In the genomic region with DNA sequence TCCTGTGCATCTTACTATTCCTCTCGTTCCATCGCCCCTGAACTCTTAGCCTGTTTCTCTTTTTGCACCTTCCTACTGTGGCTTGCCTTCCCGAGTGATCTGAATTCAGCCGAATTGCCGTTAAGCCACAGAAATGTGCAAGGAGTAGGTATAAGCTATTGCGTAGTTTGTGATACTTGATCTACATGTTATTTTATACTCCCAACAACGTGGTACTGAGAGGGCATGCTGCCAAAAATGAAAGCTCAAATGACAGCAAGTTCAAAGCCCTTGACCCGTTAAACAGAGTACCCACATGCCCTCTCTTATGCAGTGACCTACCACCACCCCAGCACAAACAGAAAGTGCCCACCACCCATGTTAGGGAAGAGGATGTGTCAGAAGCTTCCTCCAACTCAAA, we compare ENCODE assay signal across 8 mouse cellular contexts. TPM values are rescaled to one million over a fixed set of nuclear protein-coding genes. Genes with fewer than 3 reads are reported as not detected.
A peak's percentile ranks its signal among the peaks of the same experiment; 100 is the strongest.
DNase-seq lines count a peak whose midpoint lies in the region; ATAC-seq and TF ChIP-seq lines count a peak whose summit lies in the region.

No protein-coding gene starts in this region.

- peak overlapping the region; percentile 91 for H3K9ac ChIP-seq in embryonic facial prominence, embryonic 14.5 days (ENCODE audit: low read depth, low read length)
- H3K9ac ChIP-seq in kidney, embryonic 15.5 days: peak overlapping the region; percentile 97
- H3K9ac ChIP-seq in midbrain, embryonic 15.5 days: peak overlapping the region; percentile 87

- TF ChIP-seq CTCF in lung, adult 2 months (IDR thresholded peaks at IDR 0.05; ENCODE audit: insufficient read depth, low read length): no peak

- no peak for ATAC-seq in embryonic facial prominence, embryonic 14.5 days (ENCODE audit: low read depth)
- no peak for ATAC-seq in kidney, embryonic 15.5 days (replicated peaks; ENCODE audit: low FRiP score)
- ATAC-seq in midbrain, embryonic 15.5 days (replicated peaks): peak; percentile 5; the same call in 1 of the 2 replicates

- H3K4me2 ChIP-seq in embryonic facial prominence, embryonic 14.5 days (ENCODE audit: low read depth, low read length): peak overlapping the region; percentile 91
- H3K4me2 ChIP-seq in kidney, embryonic 15.5 days: peak overlapping the region; percentile 73
- peak overlapping the region; percentile 69 for H3K4me2 ChIP-seq in midbrain, embryonic 15.5 days

- peaks cover 26% of the 10 kb centered on the region for H3K36me3 ChIP-seq in embryonic facial prominence, embryonic 14.5 days (ENCODE audit: control insufficient read depth, insufficient read depth, low read length)
- peaks cover 39% of the 10 kb centered on the region for H3K36me3 ChIP-seq in kidney, embryonic 15.5 days
- H3K36me3 ChIP-seq in midbrain, embryonic 15.5 days (replicated peaks): peaks cover 22% of the 10 kb centered on the region

- peak overlapping the region; percentile 75; the same call in 1 of the 2 replicates for H3K27ac ChIP-seq in embryonic facial prominence, embryonic 14.5 days (replicated peaks; ENCODE audit: low read depth, low read length)
- peak overlapping the region; percentile 86; the same call in 1 of the 2 replicates for H3K27ac ChIP-seq in kidney, embryonic 15.5 days
- H3K27ac ChIP-seq in midbrain, embryonic 15.5 days: peak overlapping the region; percentile 89

- WGBS in lung, adult 2 months: 1% methylated on average over 8 of the region's 8 CpGs
- WGBS in embryonic facial prominence, embryonic 14.5 days: 1% methylated on average over 8 of the region's 8 CpGs
- 1% methylated on average over 8 of the region's 8 CpGs for WGBS in kidney, embryonic 15.5 days
- WGBS in midbrain, embryonic 15.5 days: 7% methylated on average over 8 of the region's 8 CpGs

- H3K27me3 ChIP-seq in embryonic facial prominence, embryonic 14.5 days (replicated peaks; ENCODE audit: control insufficient read depth, insufficient read depth, low read length): no peaks in the 10 kb centered on the region
- no peaks in the 10 kb centered on the region for H3K27me3 ChIP-seq in kidney, embryonic 15.5 days
- H3K27me3 ChIP-seq in midbrain, embryonic 15.5 days (replicated peaks): no peaks in the 10 kb centered on the region

- intact Hi-C loops in left cerebral cortex, postnatal 10 days (cut with DNase I): loop anchor here (5.0 to 10.0 kb wide), 2 partner anchors 1070 to 1188 kb away; no protein-coding TSS in a partner anchor

- H3K9me3 ChIP-seq in embryonic facial prominence, embryonic 14.5 days (ENCODE audit: control insufficient read depth, low read length): no peaks in the 10 kb centered on the region
- H3K9me3 ChIP-seq in kidney, embryonic 15.5 days (replicated peaks): no peaks in the 10 kb centered on the region
- H3K9me3 ChIP-seq in midbrain, embryonic 15.5 days: no peaks in the 10 kb centered on the region

- DNase-seq in lung, adult 2 months: no peak
- DNase-seq in lung, postnatal 4 days: no peak
- DNase-seq in embryonic facial prominence, embryonic 14.5 days (ENCODE audit: low spot score): no peak
- no peak for DNase-seq in left cerebral cortex, postnatal 10 days (ENCODE audit: extremely low spot score in 1 of 2, low spot score in 2 of 2)
- DNase-seq in urinary bladder, postnatal 36 days (ENCODE audit: low spot score in 2 of 2): no peak
- DNase-seq in thymus, postnatal 36 days: no peak

- H3K4me3 ChIP-seq in lung, adult 2 months (replicated peaks; ENCODE audit: extremely low read depth, low read depth, low read length): peak overlapping the region; percentile 76
- H3K4me3 ChIP-seq in embryonic facial prominence, embryonic 14.5 days (ENCODE audit: low read depth, low read length): peak overlapping the region; percentile 82
- peak overlapping the region; percentile 99 for H3K4me3 ChIP-seq in kidney, embryonic 15.5 days (replicated peaks)
- H3K4me3 ChIP-seq in midbrain, embryonic 15.5 days: peak overlapping the region; percentile 67

- no peak for TF ChIP-seq POLR2A in lung, adult 2 months (IDR thresholded peaks at IDR 0.05; ENCODE audit: borderline replicate concordance, extremely low read depth, low read depth, low read length)

- H3K4me1 ChIP-seq in lung, adult 2 months (ENCODE audit: control insufficient read depth, insufficient read depth, low read length): peaks cover 9% of the 10 kb centered on the region
- peaks cover 11% of the 10 kb centered on the region for H3K4me1 ChIP-seq in embryonic facial prominence, embryonic 14.5 days (ENCODE audit: control insufficient read depth, insufficient read depth, low read length)
- H3K4me1 ChIP-seq in kidney, embryonic 15.5 days: peaks cover 16% of the 10 kb centered on the region
- H3K4me1 ChIP-seq in midbrain, embryonic 15.5 days: peaks cover 20% of the 10 kb centered on the region

RNA-seq across cellular contexts. Expression of gene Eif3f, which starts 0.6 kb away (rescaled TPM):
- polyA plus RNA-seq in lung, adult 2 months (2012; rRNA removed): 107 and 141 TPM in 2 replicates
- 107 and 110 TPM in 2 replicates for polyA plus RNA-seq in embryonic facial prominence, embryonic 14.5 days (2014; fragmentation: Nextera tagmentation; extraction: Ambion mirVana)
- 83.1 and 86.6 TPM in 2 replicates for polyA plus RNA-seq in kidney, embryonic 15.5 days (2015; fragmentation: Nextera tagmentation; extraction: Ambion mirVana)
- polyA plus RNA-seq in midbrain, embryonic 15.5 days (2015; fragmentation: Nextera tagmentation; extraction: Ambion mirVana): 71.6 and 80.4 TPM in 2 replicates
- 100 to 1,000 TPM; 116 to 122 TPM for total RNA-seq in left cerebral cortex, postnatal 10 days (2021)

RNA-seq across cellular contexts. Expression of gene Nlrp10, which starts 4.9 kb away (rescaled TPM):
- 0.18 and 2.0 TPM in 2 replicates for polyA plus RNA-seq in lung, adult 2 months (2012; rRNA removed)
- 0.08 and 0.13 TPM in 2 replicates for polyA plus RNA-seq in embryonic facial prominence, embryonic 14.5 days (2014; fragmentation: Nextera tagmentation; extraction: Ambion mirVana)
- polyA plus RNA-seq in kidney, embryonic 15.5 days (2015; fragmentation: Nextera tagmentation; extraction: Ambion mirVana): 0.06 TPM in 1 of 2 replicates, not detected in the other
- polyA plus RNA-seq in midbrain, embryonic 15.5 days (2015; fragmentation: Nextera tagmentation; extraction: Ambion mirVana): not detected in 2 replicates
- under 1 TPM; 0.45 to 0.49 TPM for total RNA-seq in left cerebral cortex, postnatal 10 days (2021)

RNA-seq across cellular contexts. Expression of gene Tub, which starts 15.3 kb away (rescaled TPM):
- 0.66 and 0.76 TPM in 2 replicates for polyA plus RNA-seq in lung, adult 2 months (2012; rRNA removed)
- 5.6 and 6.8 TPM in 2 replicates for polyA plus RNA-seq in embryonic facial prominence, embryonic 14.5 days (2014; fragmentation: Nextera tagmentation; extraction: Ambion mirVana)
- polyA plus RNA-seq in kidney, embryonic 15.5 days (2015; fragmentation: Nextera tagmentation; extraction: Ambion mirVana): 1.4 and 2.4 TPM in 2 replicates
- 57.0 and 63.1 TPM in 2 replicates for polyA plus RNA-seq in midbrain, embryonic 15.5 days (2015; fragmentation: Nextera tagmentation; extraction: Ambion mirVana)
- total RNA-seq in left cerebral cortex, postnatal 10 days (2021): 100 to 1,000 TPM; 161 to 169 TPM

RNA-seq across cellular contexts. Expression of gene Olfr519, which starts 40.6 kb away (rescaled TPM):
- not detected in 2 replicates for polyA plus RNA-seq in lung, adult 2 months (2012; rRNA removed)
- not detected in 2 replicates for polyA plus RNA-seq in embryonic facial prominence, embryonic 14.5 days (2014; fragmentation: Nextera tagmentation; extraction: Ambion mirVana)
- polyA plus RNA-seq in kidney, embryonic 15.5 days (2015; fragmentation: Nextera tagmentation; extraction: Ambion mirVana): not detected in 2 replicates
- polyA plus RNA-seq in midbrain, embryonic 15.5 days (2015; fragmentation: Nextera tagmentation; extraction: Ambion mirVana): not detected in 2 replicates
- total RNA-seq in left cerebral cortex, postnatal 10 days (2021): not detected

RNA-seq across cellular contexts. Expression of gene Olfr518, which starts 50.0 kb away (rescaled TPM):
- polyA plus RNA-seq in lung, adult 2 months (2012; rRNA removed): not detected in 2 replicates
- polyA plus RNA-seq in embryonic facial prominence, embryonic 14.5 days (2014; fragmentation: Nextera tagmentation; extraction: Ambion mirVana): 0.07 TPM in 1 of 2 replicates, not detected in the other
- not detected in 2 replicates for polyA plus RNA-seq in kidney, embryonic 15.5 days (2015; fragmentation: Nextera tagmentation; extraction: Ambion mirVana)
- not detected in 2 replicates for polyA plus RNA-seq in midbrain, embryonic 15.5 days (2015; fragmentation: Nextera tagmentation; extraction: Ambion mirVana)
- total RNA-seq in left cerebral cortex, postnatal 10 days (2021): not detected
